Mouse (Mus musculus): Measurements from ENCODE around the gene Slc37a3.

DNA sequence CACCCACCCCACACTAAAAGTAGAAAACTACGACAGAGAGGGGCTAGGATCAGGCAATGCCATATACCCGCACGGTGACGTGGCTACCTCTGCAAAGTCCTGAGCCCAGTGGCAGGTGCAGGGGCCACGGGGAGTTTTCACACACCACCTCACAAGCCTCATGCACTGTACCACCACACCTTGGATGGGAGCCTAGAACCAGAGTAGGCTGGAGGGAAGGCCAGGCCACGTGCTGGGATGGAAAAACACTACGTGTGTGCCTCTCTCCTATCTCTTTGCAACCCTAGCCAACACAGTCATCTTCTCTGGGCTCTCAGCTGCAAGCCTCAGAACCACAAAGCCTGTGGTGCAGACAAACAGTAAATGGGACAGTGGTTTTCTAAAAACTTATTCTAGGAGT is 46.5 kb downstream of the Slc37a3 start:
- TF ChIP-seq CTCF (IDR thresholded peaks at IDR 0.05) (no peak), POLR2A (IDR thresholded peaks at IDR 0.05; ENCODE audit: insufficient read depth, low read depth, low read length) (no peak), EP300 (IDR thresholded peaks at IDR 0.05; ENCODE audit: insufficient read depth, low read depth, low read length) (no peak)

All from heart, adult 2 months (tissue).